Mouse (Mus musculus): ENCODE measurements around the gene Wdr75. TPM values are rescaled to one million over a fixed set of nuclear protein-coding genes. Genes with fewer than 3 reads are reported as not detected.

Wdr75 gene
- polyA plus RNA-seq, 1 experiment from 2014 or later = 51.3 TPM

DNA sequence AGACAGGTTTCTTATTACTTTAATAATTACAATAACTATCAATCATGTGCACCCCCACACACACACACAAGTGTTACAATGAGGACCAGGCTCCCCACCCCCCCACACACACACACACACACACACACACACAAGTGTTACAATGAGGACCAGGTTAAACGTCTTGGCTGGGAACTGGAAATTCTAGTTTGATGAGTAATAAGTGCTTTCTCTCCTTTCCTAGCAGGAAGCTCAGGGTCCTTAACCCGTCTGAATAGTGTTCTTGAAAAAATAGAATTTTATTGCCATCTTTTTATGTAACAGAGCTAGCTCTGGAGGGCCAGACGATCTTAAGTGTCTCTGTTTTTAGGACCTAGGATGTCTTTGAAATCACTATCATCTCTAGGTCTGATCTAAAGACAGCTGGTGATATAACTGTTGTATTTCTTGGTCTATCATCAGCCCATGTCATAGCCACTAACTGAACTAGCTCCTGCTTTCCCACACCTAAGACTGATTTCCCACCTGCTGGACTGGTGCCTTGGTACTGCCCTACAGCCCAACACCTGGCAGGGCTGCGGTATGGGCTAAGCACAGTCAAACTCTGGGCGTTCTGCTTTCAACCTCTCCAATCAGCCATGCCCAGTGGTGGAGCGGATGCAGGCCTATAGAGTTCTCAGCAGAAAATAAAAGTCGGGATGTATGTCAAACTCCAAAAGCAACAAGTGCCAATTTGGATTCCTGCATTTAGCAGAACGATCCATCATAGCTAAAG, 35.7 kb downstream of the Wdr75 start:
- 75% methylated on average over 8 of the region's 8 CpGs for WGBS
- Histone ChIP-seq H3K27me3 (replicated peaks; ENCODE audit: control insufficient read depth, insufficient read depth, low read length) (no peaks in the 10 kb centered on the region), H3K9me3 (ENCODE audit: control insufficient read depth, low read length) (no peaks in the 10 kb centered on the region), H3K4me1 (ENCODE audit: control insufficient read depth, insufficient read depth, low read length) (no peaks in the 10 kb centered on the region), H3K9ac (ENCODE audit: low read depth, low read length) (no peak overlapping the region), H3K27ac (ENCODE audit: low read length) (no peak overlapping the region), H3K4me3 (ENCODE audit: low read length) (no peak overlapping the region), H3K36me3 (ENCODE audit: control insufficient read depth, insufficient read depth, low read length) (no peaks in the 10 kb centered on the region), H3K4me2 (ENCODE audit: low read depth, low read length) (no peak overlapping the region)
- ATAC-seq = peak; percentile 58; the same call in 1 of the 2 replicates

DNA sequence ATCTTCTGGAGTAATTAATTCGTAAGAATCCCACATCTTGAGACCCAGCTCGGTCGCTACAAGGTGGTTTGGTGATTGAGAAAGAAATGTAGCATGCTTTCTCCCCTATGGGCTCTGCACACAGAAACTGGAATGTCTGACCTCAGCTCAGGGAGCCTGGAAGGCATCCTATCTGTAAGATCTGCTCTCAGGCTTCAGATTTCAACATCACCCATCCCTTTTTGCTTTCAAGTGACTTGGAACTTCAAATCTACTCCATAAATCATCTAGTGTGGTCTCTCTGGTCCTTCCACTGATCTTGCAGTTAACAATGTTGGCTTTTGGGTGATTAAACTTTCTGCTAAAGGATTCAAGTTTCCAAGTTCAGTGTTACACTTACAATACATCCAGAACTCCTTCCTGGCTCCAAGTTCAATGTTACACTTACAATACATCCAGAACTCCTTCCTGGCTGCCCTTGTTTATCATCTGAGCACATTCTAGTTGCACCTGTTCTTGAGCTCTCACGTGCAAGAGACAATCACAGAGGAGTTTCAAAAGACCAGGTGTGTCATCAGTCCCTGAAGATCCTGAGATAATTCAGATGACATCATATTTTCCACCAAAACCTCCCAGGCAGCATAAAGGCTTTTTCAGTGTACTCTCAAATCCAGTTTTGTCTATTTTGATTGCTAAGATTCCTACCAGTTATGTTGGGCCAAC, 40.5 kb downstream of the Wdr75 start:
- no peak for ATAC-seq
- Histone ChIP-seq H3K4me1 (ENCODE audit: control insufficient read depth, insufficient read depth, low read length) (no peaks in the 10 kb centered on the region), H3K4me2 (ENCODE audit: low read depth, low read length) (no peak overlapping the region), H3K27me3 (replicated peaks; ENCODE audit: control insufficient read depth, insufficient read depth, low read length) (no peaks in the 10 kb centered on the region), H3K27ac (ENCODE audit: low read length) (no peak overlapping the region), H3K9ac (ENCODE audit: low read depth, low read length) (no peak overlapping the region), H3K36me3 (ENCODE audit: control insufficient read depth, insufficient read depth, low read length) (no peaks in the 10 kb centered on the region), H3K9me3 (ENCODE audit: control insufficient read depth, low read length) (no peaks in the 10 kb centered on the region), H3K4me3 (ENCODE audit: low read length) (no peak overlapping the region)
- 63% methylated on average over 4 of the region's 4 CpGs for WGBS

DNA sequence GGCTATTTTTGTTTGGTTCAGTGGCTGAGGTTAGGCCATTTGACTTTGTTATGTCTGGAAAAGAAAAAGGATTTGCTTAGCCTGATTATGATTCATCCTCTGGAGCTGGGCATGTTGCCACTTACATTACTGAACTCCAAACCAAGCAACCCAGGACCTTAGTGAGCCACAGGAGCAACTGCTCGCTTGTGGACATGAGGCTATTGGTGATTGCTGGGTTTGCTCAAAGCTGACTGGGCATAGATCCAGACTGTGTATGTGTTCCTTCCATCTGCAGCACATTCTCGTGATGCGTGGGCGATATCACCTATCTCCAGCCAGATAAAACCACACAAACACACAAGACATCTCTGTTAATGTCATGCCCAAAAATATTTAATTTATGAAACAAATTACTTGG, 42.8 kb downstream of the Wdr75 start:
- Histone ChIP-seq H3K9ac (ENCODE audit: low read depth, low read length) (no peak overlapping the region), H3K36me3 (ENCODE audit: control insufficient read depth, insufficient read depth, low read length) (no peaks in the 10 kb centered on the region), H3K27ac (ENCODE audit: low read length) (no peak overlapping the region), H3K4me3 (ENCODE audit: low read length) (no peak overlapping the region), H3K9me3 (ENCODE audit: control insufficient read depth, low read length) (no peaks in the 10 kb centered on the region), H3K27me3 (replicated peaks; ENCODE audit: control insufficient read depth, insufficient read depth, low read length) (no peaks in the 10 kb centered on the region), H3K4me2 (ENCODE audit: low read depth, low read length) (no peak overlapping the region), H3K4me1 (ENCODE audit: control insufficient read depth, insufficient read depth, low read length) (no peaks in the 10 kb centered on the region)
- ATAC-seq = peak; percentile 83
- WGBS = 45% methylated on average over 4 of the region's 4 CpGs

DNA sequence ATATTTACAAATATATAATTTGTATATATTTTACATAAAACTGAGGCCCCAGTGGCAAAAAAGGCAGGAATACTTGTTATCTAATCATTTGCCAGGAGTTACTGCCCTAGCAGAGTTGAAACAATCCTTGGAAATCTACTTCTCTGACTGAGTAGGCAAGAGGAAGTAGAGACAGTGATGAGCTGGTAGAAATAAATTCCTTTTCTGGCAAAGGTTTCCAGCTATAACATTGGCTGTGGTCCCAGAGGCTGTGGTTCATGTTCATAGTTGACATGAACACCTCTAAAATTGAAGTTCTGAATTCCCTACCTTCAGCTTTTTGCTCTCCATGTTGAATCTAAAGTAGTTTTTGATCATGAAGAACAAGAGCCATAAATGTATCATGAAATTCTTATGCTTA, 43.3 kb downstream of the Wdr75 start:
- H3K36me3 ChIP-seq (ENCODE audit: control insufficient read depth, insufficient read depth, low read length) = no peaks in the 10 kb centered on the region
- H3K9me3 ChIP-seq (ENCODE audit: control insufficient read depth, low read length) = no peaks in the 10 kb centered on the region
- no peaks in the 10 kb centered on the region for H3K4me1 ChIP-seq (ENCODE audit: control insufficient read depth, insufficient read depth, low read length)
- no peak overlapping the region for H3K4me2 ChIP-seq (ENCODE audit: low read depth, low read length)
- no peaks in the 10 kb centered on the region for H3K27me3 ChIP-seq (replicated peaks; ENCODE audit: control insufficient read depth, insufficient read depth, low read length)
- no peak for ATAC-seq
- H3K9ac ChIP-seq (ENCODE audit: low read depth, low read length) = no peak overlapping the region
- no peak overlapping the region for H3K4me3 ChIP-seq (ENCODE audit: low read length)
- no peak overlapping the region for H3K27ac ChIP-seq (ENCODE audit: low read length)

DNA sequence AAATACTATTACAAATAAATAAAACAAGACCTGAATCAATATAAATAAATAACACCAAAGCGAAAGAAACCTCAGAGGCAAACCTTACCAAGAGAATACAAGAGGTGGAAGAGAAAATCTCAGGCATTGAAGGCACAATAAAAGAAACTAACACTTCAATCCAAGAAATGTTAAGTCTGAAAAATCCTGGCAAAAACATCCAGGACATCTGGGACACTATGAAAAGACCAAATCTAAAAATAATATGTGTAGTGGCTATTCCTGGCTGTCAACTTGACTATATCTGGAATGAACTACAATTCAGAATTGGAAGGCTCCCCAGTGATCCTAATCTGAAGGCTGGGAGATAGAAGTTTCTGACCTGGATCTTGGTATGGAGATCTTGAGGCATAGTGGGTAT, 50.5 kb downstream of the Wdr75 start:
- Histone ChIP-seq H3K4me3 (ENCODE audit: low read length) (no peak overlapping the region), H3K36me3 (ENCODE audit: control insufficient read depth, insufficient read depth, low read length) (no peaks in the 10 kb centered on the region), H3K9ac (ENCODE audit: low read depth, low read length) (no peak overlapping the region), H3K27me3 (replicated peaks; ENCODE audit: control insufficient read depth, insufficient read depth, low read length) (no peaks in the 10 kb centered on the region), H3K4me1 (ENCODE audit: control insufficient read depth, insufficient read depth, low read length) (no peaks in the 10 kb centered on the region), H3K9me3 (ENCODE audit: control insufficient read depth, low read length) (no peaks in the 10 kb centered on the region), H3K4me2 (ENCODE audit: low read depth, low read length) (no peak overlapping the region), H3K27ac (ENCODE audit: low read length) (no peak overlapping the region)
- WGBS = 88% methylated on average over 1 of the region's 1 CpGs
- ATAC-seq = no peak

DNA sequence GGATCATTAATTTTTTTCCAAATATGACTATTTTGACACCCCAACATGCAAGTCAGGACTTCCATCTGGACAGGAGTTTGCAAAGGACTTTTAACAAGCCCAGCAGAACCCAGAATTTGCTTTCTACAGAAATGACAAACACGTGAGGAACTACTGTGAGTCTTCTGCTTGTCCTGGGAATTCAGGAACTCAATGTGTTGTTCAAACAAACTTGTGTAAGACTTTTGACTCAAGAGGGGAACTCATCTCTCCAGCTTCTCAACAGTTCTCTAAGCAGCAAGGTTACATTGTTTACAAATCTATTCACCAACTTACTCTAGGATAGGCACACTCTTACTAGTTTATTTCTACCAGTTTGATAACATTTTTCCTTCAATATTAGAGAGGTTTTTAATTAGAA, 63.1 kb downstream of the Wdr75 start:
- Histone ChIP-seq H3K36me3 (ENCODE audit: control insufficient read depth, insufficient read depth, low read length) (no peaks in the 10 kb centered on the region), H3K27me3 (replicated peaks; ENCODE audit: control insufficient read depth, insufficient read depth, low read length) (no peaks in the 10 kb centered on the region), H3K4me3 (ENCODE audit: low read length) (no peak overlapping the region), H3K9me3 (ENCODE audit: control insufficient read depth, low read length) (0 out of 2 replicates have a peak, but pooled peaks cover 2% of the 10 kb centered on the region), H3K27ac (ENCODE audit: low read length) (no peak overlapping the region), H3K4me2 (ENCODE audit: low read depth, low read length) (no peak overlapping the region), H3K9ac (ENCODE audit: low read depth, low read length) (no peak overlapping the region), H3K4me1 (ENCODE audit: control insufficient read depth, insufficient read depth, low read length) (peaks cover 8% of the 10 kb centered on the region; the same call in 1 of the 2 replicates)
- 72% methylated on average over 1 of the region's 1 CpGs for WGBS
- no peak for ATAC-seq

DNA sequence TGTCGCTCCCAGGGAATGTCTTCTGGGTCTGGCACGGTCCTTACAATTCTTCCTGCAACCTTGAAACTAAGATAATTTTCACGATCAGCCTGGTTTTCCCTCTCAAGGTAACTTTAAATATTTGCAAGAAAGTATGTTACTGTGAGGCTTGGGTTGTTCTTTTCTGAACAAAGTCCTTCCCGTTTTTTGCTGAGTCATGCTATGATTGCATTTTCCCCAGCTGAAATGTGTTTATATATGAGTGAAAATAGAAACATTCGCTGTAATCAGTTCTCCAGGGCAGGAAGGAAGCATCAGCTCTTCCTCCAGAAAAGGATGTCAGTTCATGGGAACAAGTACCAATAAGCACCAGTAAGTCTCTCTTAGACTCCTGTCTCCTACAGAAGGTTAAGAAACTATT, 65.4 kb downstream of the Wdr75 start:
- Histone ChIP-seq H3K9me3 (ENCODE audit: control insufficient read depth, low read length) (0 out of 2 replicates have a peak, but pooled peaks cover 4% of the 10 kb centered on the region), H3K4me3 (ENCODE audit: low read length) (no peak overlapping the region), H3K4me1 (ENCODE audit: control insufficient read depth, insufficient read depth, low read length) (peaks cover 14% of the 10 kb centered on the region), H3K27me3 (replicated peaks; ENCODE audit: control insufficient read depth, insufficient read depth, low read length) (no peaks in the 10 kb centered on the region), H3K9ac (ENCODE audit: low read depth, low read length) (no peak overlapping the region), H3K4me2 (ENCODE audit: low read depth, low read length) (no peak overlapping the region), H3K27ac (ENCODE audit: low read length) (peak overlapping the region; percentile 38), H3K36me3 (ENCODE audit: control insufficient read depth, insufficient read depth, low read length) (no peaks in the 10 kb centered on the region)
- WGBS = 25% methylated on average over 5 of the region's 5 CpGs
- peak; percentile 65 for ATAC-seq

DNA sequence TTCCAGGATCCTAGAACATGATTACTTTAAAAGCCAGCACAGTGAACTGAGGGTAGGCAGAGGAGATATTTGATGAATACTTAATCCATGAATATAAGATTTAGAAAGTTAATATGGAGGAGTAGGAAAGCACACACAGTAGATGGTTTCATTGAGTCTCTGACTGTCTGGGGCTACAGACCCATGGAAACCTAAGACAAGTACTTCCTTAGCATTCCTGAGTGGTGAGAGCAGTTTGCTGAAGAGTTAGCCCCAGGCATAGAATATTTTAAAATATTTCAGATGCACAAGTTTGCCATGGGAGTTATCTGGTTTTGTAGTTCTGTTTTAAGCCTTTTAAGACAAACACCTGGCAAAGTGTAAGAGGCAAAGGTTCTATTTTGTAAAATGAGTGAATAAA, 66.2 kb downstream of the Wdr75 start:
- peaks cover 20% of the 10 kb centered on the region for H3K4me1 ChIP-seq (ENCODE audit: control insufficient read depth, insufficient read depth, low read length)
- no peak overlapping the region for H3K4me3 ChIP-seq (ENCODE audit: low read length)
- no peak overlapping the region for H3K4me2 ChIP-seq (ENCODE audit: low read depth, low read length)
- no peaks in the 10 kb centered on the region for H3K27me3 ChIP-seq (replicated peaks; ENCODE audit: control insufficient read depth, insufficient read depth, low read length)
- H3K36me3 ChIP-seq (ENCODE audit: control insufficient read depth, insufficient read depth, low read length) = no peaks in the 10 kb centered on the region
- 0 out of 2 replicates have a peak, but pooled peaks cover 4% of the 10 kb centered on the region for H3K9me3 ChIP-seq (ENCODE audit: control insufficient read depth, low read length)
- no peak overlapping the region for H3K27ac ChIP-seq (ENCODE audit: low read length)
- no peak for ATAC-seq
- no peak overlapping the region for H3K9ac ChIP-seq (ENCODE audit: low read depth, low read length)

DNA sequence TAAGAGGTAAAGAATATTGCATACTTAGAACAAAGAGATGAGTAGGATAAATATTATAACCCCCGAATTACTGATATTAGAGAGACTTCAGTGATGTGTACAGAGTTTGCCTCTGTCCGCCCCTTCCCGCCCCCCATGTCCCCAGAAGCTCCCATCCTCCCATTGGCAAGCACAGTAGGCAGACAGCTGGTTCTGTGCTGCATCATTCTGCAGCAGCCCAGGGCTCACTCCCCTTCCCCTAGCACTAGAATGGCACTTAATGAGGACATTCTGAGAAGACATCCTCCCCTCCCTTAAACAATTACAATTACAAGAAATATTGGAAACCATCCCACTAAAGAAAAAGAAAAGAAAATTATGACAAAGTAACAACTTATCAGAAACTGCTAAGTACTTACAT, 68.7 kb downstream of the Wdr75 start:
- H3K4me1 ChIP-seq (ENCODE audit: control insufficient read depth, insufficient read depth, low read length) = peaks cover 23% of the 10 kb centered on the region
- H3K36me3 ChIP-seq (ENCODE audit: control insufficient read depth, insufficient read depth, low read length) = no peaks in the 10 kb centered on the region
- no peak overlapping the region for H3K27ac ChIP-seq (ENCODE audit: low read length)
- no peak overlapping the region for H3K9ac ChIP-seq (ENCODE audit: low read depth, low read length)
- no peak for ATAC-seq
- H3K4me3 ChIP-seq (ENCODE audit: low read length) = no peak overlapping the region
- no peak overlapping the region for H3K4me2 ChIP-seq (ENCODE audit: low read depth, low read length)
- H3K9me3 ChIP-seq (ENCODE audit: control insufficient read depth, low read length) = 0 out of 2 replicates have a peak, but pooled peaks cover 4% of the 10 kb centered on the region
- no peaks in the 10 kb centered on the region for H3K27me3 ChIP-seq (replicated peaks; ENCODE audit: control insufficient read depth, insufficient read depth, low read length)
- WGBS = 97% methylated on average over 3 of the region's 3 CpGs

All from intestine, embryonic 16.5 days (tissue).